Comparison of ENCODE assay signal across 8 mouse cellular contexts in genomic region chr9:47935299-47935698, GRCm38 (mm10).
DNase-seq lines count a peak whose midpoint lies in the region; ATAC-seq lines count a peak whose summit lies in the region.

No protein-coding gene starts in this region.

- peak; percentile 39; the same call in 1 of the 2 replicates for ATAC-seq in common myeloid progenitor, adult 5-6 weeks (replicated peaks; ENCODE audit: low read depth, poor library complexity, severe bottlenecking)

- intact Hi-C loops in heart, postnatal 10 days (cut with DNase I), result no loop called here
- intact Hi-C loops in heart, postnatal 36 days (cut with DNase I), result no loop called here

- peak; percentile 6 to 9 for DNase-seq in heart, postnatal 10 days
- no peak for DNase-seq in heart, postnatal 36 days
- DNase-seq in right cerebral cortex, postnatal 14 days, result peak; percentile 21
- DNase-seq in right cerebral cortex, adult 18-20 months, result no peak
- DNase-seq in thymus, postnatal 4 days, result peak; percentile 72
- no peak for DNase-seq in layer of hippocampus, postnatal 36 days
- DNase-seq in cerebellum, adult 8-10 months, result no peak

Comparison
In these comparisons a context has a peak if more than half of its experiments do, and no peak if none do; other contexts are left out.
1. DNase-seq: peak in heart, postnatal 10 days (2 of 2), right cerebral cortex, postnatal 14 days (single experiment) and thymus, postnatal 4 days (single experiment); none in heart, postnatal 36 days (0 of 2), right cerebral cortex, adult 18-20 months (single experiment), layer of hippocampus, postnatal 36 days (0 of 2) and cerebellum, adult 8-10 months (single experiment).